Mouse (Mus musculus) frontal cortex, adult 2 months (tissue): ENCODE measurements around the gene 1600002K03Rik. TPM values are rescaled to one million over a fixed set of nuclear protein-coding genes. Genes with fewer than 3 reads are reported as not detected.
"Not testable (repeated sequence)": the region's sequence is repeated elsewhere in the genome, so short reads cannot be mapped to it uniquely, and the experiment has no call there.

Experiments used
- DNase-seq, 2 experiments: peaks; one replicate each; pipeline ENCODE4 v3.0.0; 2022; ENCODE audit warnings: low spot score in 1 of 2; ENCODE audit errors: extremely low spot score in 1 of 2
- polyA plus RNA-seq: library from polyadenylated mRNA; depleted of rRNA; stranded (reverse); fragments of >200 nt; gene quantifications from 2 replicates; pipeline ENCODE4 v1.2.3, GENCODE M21; 2012

1600002K03Rik gene
- polyA plus RNA-seq, 1 experiment = 14.3 TPM

DNA sequence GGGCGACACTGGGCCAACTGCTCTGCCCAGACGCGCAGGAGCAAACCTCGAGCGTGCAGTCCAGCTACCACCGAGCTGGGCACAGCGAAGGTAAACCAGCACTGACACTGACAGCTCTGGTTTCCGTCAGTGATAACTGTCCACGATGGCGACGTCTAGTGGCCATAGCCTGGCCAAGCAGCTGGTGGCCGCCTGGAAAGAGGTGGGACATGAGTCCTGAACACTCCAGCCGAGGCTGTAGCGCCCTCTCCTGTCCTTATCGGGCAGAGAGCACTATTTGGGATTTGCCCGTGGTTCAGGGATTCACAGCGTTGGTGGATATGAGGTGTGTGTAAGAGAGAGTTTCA lies 7.8 kb upstream of the 1600002K03Rik start:
- DNase-seq = peak; percentile 94 to 99

DNA sequence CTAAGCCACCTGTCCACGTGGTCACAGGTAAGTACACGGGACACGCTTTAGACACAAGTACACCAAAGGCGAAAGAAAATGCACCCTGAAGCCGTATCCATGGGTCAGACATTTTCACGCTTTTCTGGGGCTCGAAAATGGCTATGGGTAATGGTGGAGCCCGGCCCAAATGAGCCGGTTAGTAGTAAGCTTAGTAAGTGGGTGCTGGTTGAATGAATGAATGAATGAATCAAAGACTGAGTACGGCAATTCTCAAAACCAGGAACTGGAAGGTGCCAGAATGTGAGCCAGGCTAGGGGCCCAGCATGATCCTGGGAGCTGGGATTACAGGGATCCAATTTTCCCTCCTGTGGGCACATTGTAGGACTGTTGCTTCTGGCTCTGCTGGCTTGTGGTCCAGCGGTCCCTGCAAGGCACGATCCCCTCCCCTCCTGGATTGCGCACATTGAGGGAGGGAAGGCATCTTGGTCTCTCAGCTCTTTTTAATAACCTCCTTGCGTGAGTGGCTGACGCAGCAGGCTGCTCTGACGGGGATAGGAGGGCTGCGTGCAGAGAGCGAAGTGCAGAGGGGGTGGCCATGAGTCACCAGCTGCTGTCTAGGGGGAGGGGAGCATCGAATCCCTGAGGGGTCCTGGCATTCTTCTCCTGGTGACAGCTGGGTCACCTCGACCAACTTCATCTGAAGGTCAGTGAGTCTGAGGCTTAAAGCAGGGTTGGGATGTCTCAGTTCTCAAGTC lies 7.2 kb upstream of the 1600002K03Rik start, which contains the start of gene Cirbp:
Gene Cirbp (plus strand): TSS at position 594 of the 737 bp plus-strand sequence.
- DNase-seq = peak in 1 of 2 experiments; percentile 83

- DNase-seq = not testable (repeated sequence)
Measured at GRCm38 (mm10) chr10:80166136-80166535, 6.6 kb upstream of the 1600002K03Rik start.

DNA sequence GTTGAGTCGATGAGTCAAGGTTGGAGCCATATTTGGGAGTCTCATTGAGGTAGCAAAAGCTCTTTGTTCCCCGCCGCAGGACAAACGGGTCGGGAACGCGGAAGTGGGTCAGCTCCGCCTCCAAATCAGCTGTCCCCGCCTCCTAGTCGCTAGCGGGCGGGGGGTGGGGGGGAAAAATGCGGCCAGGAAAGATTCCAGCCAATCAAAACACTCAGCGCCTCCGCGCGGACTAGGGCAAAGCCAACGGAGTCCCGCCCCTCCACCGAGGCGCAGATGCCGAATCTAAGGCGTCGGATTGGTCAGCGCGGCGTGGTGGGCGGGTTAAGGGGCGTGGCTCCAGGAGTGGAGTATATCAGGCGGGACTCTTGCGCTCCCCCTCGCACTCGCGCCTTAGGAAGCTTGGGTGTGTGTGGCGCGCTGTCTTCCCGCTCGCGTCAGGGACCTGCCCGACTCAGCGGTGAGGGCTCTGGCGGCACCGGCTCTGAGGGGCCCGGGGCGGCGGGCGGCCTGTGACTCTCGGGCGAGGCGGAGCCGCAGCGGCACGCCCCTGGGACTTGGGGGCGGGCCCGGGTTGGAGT lies 5.2 kb upstream of the 1600002K03Rik start:
- peak; percentile 93 to 99 for DNase-seq

DNA sequence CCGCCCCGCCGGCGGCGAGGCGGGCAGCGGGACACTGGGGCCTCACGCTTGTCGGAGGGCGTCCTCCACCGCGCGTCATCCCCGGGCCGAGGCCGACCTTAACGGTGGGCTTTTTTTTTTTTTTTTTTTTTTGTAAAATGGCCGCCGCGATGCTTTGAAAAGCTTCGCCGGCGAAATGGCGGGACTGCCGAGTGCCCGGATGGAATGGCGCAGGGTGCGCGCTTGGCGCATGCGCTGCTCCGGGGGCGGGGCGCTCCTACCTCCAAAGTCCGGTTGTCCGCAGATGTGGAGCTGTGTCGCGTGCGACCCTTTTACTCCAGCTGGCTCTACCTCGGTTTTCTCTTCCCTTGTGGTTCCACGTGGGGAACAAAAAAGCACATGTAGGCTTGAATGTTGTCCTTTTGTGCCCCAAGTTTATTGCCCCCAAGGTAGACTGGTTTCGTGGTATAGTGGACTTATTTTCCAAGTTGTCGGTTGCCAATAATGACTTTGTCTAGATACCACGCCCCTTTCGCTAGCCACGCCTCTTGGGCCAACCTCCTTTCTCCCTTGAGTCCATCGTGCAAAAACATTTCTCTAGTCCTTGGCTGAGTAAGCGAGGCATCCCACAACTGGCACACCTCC lies 4.6 kb upstream of the 1600002K03Rik start:
- DNase-seq = peak; percentile 86 to 95

DNA sequence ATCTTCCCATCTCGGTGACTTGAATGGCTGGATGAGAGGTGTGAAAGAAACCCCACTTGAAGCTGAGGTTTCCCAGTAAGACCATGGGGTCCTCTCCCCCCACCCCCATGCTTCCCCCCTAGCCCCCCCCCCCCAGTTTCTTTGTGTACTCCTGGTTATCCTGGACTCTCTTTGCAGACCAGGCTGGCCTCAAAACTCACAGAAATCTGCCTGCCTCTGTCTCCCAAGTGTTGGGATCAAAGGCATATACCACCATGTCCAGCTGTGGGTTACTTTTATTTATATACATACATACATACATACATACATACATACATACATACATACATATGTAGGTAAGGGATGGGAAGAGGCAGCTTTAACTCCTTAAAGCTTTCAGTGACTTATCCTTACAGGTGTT lies 3.7 kb upstream of the 1600002K03Rik start:
- DNase-seq = no peak

DNA sequence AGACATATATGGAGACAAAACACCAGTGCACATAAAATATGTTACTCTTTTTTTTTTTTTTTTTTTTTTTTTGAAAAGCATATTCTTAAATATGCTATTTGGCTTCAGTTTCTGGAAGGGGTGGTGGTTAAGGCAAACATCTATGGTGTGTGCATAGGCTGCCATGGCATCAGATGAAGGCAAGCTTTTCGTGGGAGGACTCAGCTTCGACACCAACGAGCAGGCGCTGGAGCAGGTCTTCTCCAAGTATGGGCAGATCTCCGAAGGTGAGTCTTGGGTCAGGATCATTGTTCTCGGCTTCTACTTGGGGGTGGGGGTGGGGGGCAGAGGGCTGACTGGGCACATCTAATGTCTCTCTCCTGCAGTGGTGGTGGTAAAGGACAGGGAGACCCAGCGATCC lies 3.1 kb upstream of the 1600002K03Rik start:
- no peak for DNase-seq

GRCm38 (mm10) chr10:80170052-80170451 lies 2.7 kb upstream of the 1600002K03Rik start:
- DNase-seq = no peak

GRCm38 (mm10) chr10:80170601-80171021 lies 2.1 kb upstream of the 1600002K03Rik start:
- no peak for DNase-seq

GRCm38 (mm10) chr10:80171252-80171651 lies 1.5 kb upstream of the 1600002K03Rik start:
- no peak for DNase-seq

DNA sequence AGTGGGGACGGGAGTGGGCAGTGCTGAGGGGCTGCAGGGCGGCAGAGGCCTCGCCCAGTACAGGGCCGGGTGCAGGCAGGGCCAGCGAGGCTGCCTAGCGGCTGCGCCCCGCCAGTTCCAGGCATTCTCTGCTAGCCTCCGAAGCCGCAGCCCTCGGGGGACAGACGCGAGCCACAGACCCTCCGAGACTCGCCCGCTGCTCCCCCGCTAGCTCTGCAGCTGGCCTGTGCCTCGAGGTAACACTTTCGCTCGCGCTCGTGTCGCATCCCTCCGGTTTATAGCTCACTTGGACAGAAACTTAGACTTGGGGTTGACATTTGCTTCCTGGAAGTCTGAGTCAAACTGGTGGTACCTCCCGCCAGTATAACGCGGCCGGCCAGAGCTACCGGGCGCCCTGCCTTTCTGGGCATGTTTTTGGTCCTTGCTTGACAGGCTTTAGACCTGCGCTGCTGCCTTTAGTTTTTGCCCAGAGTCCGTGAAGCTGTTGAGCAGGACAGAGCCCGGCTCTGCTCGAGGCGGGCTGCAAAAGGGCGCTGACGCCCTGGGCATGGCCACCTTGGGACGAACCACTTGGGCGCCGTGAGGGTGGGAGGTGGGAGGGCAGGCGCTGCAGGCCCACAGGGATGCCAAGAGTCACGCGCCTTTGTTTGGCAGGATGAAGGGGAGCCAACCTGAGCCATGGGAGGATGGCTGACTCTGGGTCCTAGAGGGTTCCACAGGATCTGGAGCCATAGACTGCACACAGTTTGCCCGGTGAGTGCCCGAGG lies 801 bp upstream of the 1600002K03Rik start:
- no peak for DNase-seq

DNA sequence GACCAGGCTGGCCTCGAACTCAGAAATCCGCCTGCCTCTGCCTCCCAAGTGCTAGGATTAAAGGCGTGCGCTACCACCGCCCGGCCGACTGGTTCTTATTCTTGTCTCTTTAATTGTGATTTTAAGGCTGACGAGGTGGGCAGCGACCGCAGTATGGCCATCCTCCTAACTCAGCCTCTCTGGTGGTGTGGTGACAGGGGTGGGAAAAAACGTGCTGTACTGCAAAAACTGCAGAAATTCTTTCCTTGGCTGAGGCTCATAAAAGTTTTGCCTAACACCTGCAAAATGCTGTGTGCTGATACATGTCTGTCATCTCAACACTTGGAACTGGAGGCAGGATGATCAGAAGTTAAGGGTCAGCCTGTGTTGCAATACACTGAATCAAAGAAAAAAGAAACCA lies 614 bp downstream of the 1600002K03Rik start:
- DNase-seq = no peak

GRCm38 (mm10) chr10:80173955-80174640 lies 1.4 kb downstream of the 1600002K03Rik start:
- no peak for DNase-seq

DNA sequence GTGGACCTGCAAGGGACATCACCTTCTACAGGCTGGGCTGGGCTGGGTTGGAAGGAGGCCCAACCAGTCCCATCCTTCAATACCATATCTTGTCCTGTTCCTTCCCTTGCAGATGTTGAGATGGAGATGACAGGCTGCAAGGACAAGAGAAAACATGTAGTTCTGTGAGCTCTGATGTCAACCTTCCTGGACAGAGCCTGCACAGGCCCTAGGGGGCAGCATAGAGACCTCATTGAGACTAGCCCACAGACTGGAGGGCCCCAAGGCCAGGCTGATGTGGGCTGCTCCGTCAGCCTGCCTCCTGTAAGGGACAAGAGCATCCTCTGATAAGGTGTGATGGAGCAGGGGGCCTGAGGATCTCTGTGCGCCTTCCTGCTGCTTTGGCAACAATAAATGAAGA lies 2.0 kb downstream of the 1600002K03Rik start:
- no peak for DNase-seq

GRCm38 (mm10) chr10:80175536-80176269 lies 3.0 kb downstream of the 1600002K03Rik start:
- peak in 1 of 2 experiments; percentile 71 for DNase-seq

GRCm38 (mm10) chr10:80176270-80176834 lies 3.6 kb downstream of the 1600002K03Rik start:
- no peak for DNase-seq

DNA sequence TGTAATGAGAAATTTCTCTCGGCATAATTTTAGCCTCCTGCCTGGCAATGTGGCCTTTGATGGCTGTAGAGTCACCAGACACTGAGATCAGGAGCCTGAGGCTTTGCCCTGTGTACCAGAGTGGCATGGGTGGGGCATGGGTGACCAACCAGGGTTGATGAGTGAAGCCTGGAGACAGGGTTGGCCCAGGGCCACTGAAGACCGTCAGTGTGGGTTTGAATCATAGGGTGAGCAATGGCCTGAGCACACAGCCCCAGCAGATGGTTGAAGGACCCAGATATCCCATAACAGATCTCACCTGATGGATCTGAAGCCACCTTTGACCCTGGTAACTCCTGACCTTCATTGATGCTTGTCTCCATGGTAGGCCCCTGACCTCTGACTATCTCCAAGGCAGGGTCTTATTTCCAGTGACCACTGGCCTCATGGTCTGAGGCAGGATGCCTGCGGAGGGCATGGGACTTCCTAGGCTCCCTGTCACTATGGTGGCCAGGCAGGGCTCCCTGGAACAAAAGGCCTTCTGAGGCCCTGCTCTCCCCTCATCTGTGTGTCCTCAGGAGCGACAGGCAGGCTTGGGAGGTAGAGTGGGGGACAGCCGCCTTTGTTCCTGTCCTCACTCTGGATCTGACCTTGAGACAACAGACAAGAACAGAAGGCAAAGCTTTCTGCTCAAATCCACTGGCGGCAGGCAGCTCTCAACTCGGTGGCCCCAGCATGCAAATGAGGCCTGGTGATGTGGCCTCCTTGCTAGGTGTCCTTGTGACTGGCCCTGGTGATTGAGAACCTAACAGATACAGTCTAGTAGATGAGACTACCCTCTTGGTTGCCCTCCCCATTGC lies 4.9 kb downstream of the 1600002K03Rik start:
- no peak for DNase-seq
